ENCODE assay signal across 9 mouse cellular contexts in genomic region chr2:32962062-32962874, GRCm38 (mm10). TPM values are rescaled to one million over a fixed set of nuclear protein-coding genes. Genes with fewer than 3 reads are reported as not detected.
DNase-seq lines count a peak whose midpoint lies in the region; ATAC-seq and TF ChIP-seq lines count a peak whose summit lies in the region.
"Had no signal": no experiment of that assay in that cellular context is flagged by ENCODE, and none has a peak within 500 bp of the region (broad histone marks: within the 10 kb centered on the region; RNA-seq: fewer than 3 reads in every experiment).

No protein-coding gene starts in this region.

- intact Hi-C loops in gastrocnemius, adult 2 months (cut with DNase I): loop anchor here (5.0 kb wide), 1 partner anchor 505 kb away; the partner anchor contains the start of gene Zbtb43
- intact Hi-C loops in gastrocnemius, postnatal 14 days (cut with DNase I; ENCODE audit: low total_unique reads): no loop called here

- H3K27me3 ChIP-seq in hindbrain, embryonic 15.5 days: no peaks in the 10 kb centered on the region
- no peaks in the 10 kb centered on the region for H3K27me3 ChIP-seq in midbrain, embryonic 13.5 days
- H3K27me3 ChIP-seq: Patski had no signal

- peaks cover 24% of the 10 kb centered on the region for H3K36me3 ChIP-seq in hindbrain, embryonic 15.5 days
- peaks cover 27% of the 10 kb centered on the region for H3K36me3 ChIP-seq in midbrain, embryonic 13.5 days

- no peak for DNase-seq in gastrocnemius, adult 2 months
- no peak for DNase-seq in gastrocnemius, postnatal 14 days
- DNase-seq in urinary bladder, postnatal 25 days (ENCODE audit: low spot score): peak; percentile 29
- DNase-seq in urinary bladder, postnatal 10 days (ENCODE audit: low spot score): no peak
- DNase-seq in gastrocnemius, adult 8-10 months (ENCODE audit: low spot score in 2 of 2): no peak
- DNase-seq in gastrocnemius, adult 18-20 months (ENCODE audit: low spot score): no peak

- TF ChIP-seq CTCF in gastrocnemius, adult 2 months (IDR thresholded peaks at IDR 0.05): no peak

- peaks cover 40% of the 10 kb centered on the region for H3K4me1 ChIP-seq in hindbrain, embryonic 15.5 days (replicated peaks)
- H3K4me1 ChIP-seq in midbrain, embryonic 13.5 days (replicated peaks): peaks cover 49% of the 10 kb centered on the region

- H3K4me3 ChIP-seq in gastrocnemius, adult 2 months: peak overlapping the region; percentile 96
- H3K4me3 ChIP-seq in hindbrain, embryonic 15.5 days: peak overlapping the region; percentile 67
- H3K4me3 ChIP-seq in midbrain, embryonic 13.5 days (replicated peaks): peak overlapping the region; percentile 85

- H3K9me3 ChIP-seq in hindbrain, embryonic 15.5 days: no peaks in the 10 kb centered on the region
- H3K9me3 ChIP-seq in midbrain, embryonic 13.5 days: no peaks in the 10 kb centered on the region

- 1% methylated on average over 33 of the region's 33 CpGs for WGBS in hindbrain, embryonic 15.5 days
- under 1% methylated on average over 33 of the region's 33 CpGs for WGBS in midbrain, embryonic 13.5 days

- peak overlapping the region; percentile 94 for H3K27ac ChIP-seq in gastrocnemius, adult 2 months
- peak overlapping the region; percentile 75 for H3K27ac ChIP-seq in hindbrain, embryonic 15.5 days (replicated peaks)
- peak overlapping the region; percentile 79 for H3K27ac ChIP-seq in midbrain, embryonic 13.5 days

- peak overlapping the region; percentile 88 for H3K4me2 ChIP-seq in hindbrain, embryonic 15.5 days
- H3K4me2 ChIP-seq in midbrain, embryonic 13.5 days (replicated peaks): peak overlapping the region; percentile 98

- peak overlapping the region; percentile 80 for H3K9ac ChIP-seq in hindbrain, embryonic 15.5 days
- H3K9ac ChIP-seq in midbrain, embryonic 13.5 days (replicated peaks): peak overlapping the region; percentile 95

- no peak for ATAC-seq in hindbrain, embryonic 15.5 days (ENCODE audit: low FRiP score, low read depth)
- ATAC-seq in midbrain, embryonic 13.5 days: peak; percentile 12; the same call in 1 of the 2 replicates

RNA-seq across cellular contexts. Expression of gene Lrsam1, which starts 0.9 kb away (rescaled TPM):
- total RNA-seq in gastrocnemius, adult 2 months (2021): 10 to 100 TPM in 1 of 2 experiments, 1 to 10 TPM in 1; 9.9 to 14.1 TPM
- 10 to 100 TPM; 12.0 to 12.2 TPM for total RNA-seq in gastrocnemius, postnatal 14 days (2021)
- polyA plus RNA-seq in hindbrain, embryonic 15.5 days (2015; fragmentation: Nextera tagmentation; extraction: Ambion mirVana): 22.6 and 25.2 TPM in 2 replicates
- polyA plus RNA-seq in midbrain, embryonic 13.5 days (2015; fragmentation: Nextera tagmentation; extraction: Ambion mirVana): 18.1 and 21.1 TPM in 2 replicates
- total RNA-seq in gastrocnemius, adult 8-10 months (2022): 10 to 100 TPM; 10.1 to 14.6 (median 11.8) TPM
- total RNA-seq in gastrocnemius, adult 18-20 months (2021): 10 to 100 TPM; 11.5 to 13.5 TPM

RNA-seq across cellular contexts. Expression of gene Rpl12, which starts 0.9 kb away (rescaled TPM):
- 10 to 100 TPM; 80.6 to 90.3 TPM for total RNA-seq in gastrocnemius, adult 2 months (2021)
- 100 to 1,000 TPM; 105 to 143 TPM for total RNA-seq in gastrocnemius, postnatal 14 days (2021)
- 94.0 and 104 TPM in 2 replicates for polyA plus RNA-seq in hindbrain, embryonic 15.5 days (2015; fragmentation: Nextera tagmentation; extraction: Ambion mirVana)
- polyA plus RNA-seq in midbrain, embryonic 13.5 days (2015; fragmentation: Nextera tagmentation; extraction: Ambion mirVana): 88.9 and 96.0 TPM in 2 replicates
- total RNA-seq in gastrocnemius, adult 8-10 months (2022): 100 to 1,000 TPM in 2 of 4 experiments, 10 to 100 TPM in 2; 77.4 to 121 (median 96.8) TPM
- total RNA-seq in gastrocnemius, adult 18-20 months (2021): 10 to 100 TPM; 78.4 to 90.0 TPM

RNA-seq across cellular contexts. Expression of gene Slc2a8, which starts 19.6 kb away (rescaled TPM):
- 10 to 100 TPM in 1 of 2 experiments, 1 to 10 TPM in 1; 8.1 to 11.2 TPM for total RNA-seq in gastrocnemius, adult 2 months (2021)
- total RNA-seq in gastrocnemius, postnatal 14 days (2021): 10 to 100 TPM in 1 of 2 experiments, 1 to 10 TPM in 1; 8.5 to 10.5 TPM
- 19.8 and 24.5 TPM in 2 replicates for polyA plus RNA-seq in hindbrain, embryonic 15.5 days (2015; fragmentation: Nextera tagmentation; extraction: Ambion mirVana)
- polyA plus RNA-seq in midbrain, embryonic 13.5 days (2015; fragmentation: Nextera tagmentation; extraction: Ambion mirVana): 19.2 and 20.6 TPM in 2 replicates
- 10 to 100 TPM in 3 of 4 experiments, 1 to 10 TPM in 1; 9.6 to 12.7 (median 10.2) TPM for total RNA-seq in gastrocnemius, adult 8-10 months (2022)
- 10 to 100 TPM; 11.4 to 13.1 TPM for total RNA-seq in gastrocnemius, adult 18-20 months (2021)
